Mouse (Mus musculus): ENCODE data around the gene Blm.

DNA sequence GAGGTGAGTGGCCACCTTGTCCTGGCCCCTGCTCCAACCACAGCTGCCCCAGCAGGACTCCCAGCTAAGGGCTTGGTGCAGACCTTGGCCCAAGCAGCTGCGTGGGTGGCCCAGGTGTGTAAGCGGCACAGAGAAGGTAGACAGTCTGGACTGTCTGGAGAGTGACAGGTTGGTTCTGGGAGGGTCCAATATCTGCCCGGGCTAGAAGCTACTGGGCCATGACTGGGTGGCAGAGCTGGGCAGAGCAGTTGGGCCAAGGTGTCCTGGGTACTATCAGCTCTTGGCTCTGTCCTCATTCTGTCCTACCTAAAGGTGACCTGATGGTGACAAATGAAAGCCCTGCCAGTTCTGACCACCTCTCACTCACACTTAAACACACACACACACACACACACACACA, 91.8 kb downstream of the Blm start:
- TF ChIP-seq POLR2A (IDR thresholded peaks at IDR 0.05; ENCODE audit: low read depth, low read length) (no peak), CTCF (IDR thresholded peaks at IDR 0.05; ENCODE audit: extremely low read depth, insufficient read length, insufficient replicate concordance, low read depth, low read length) (no peak)
